Mouse (Mus musculus): ENCODE data around the gene Lrrc32. TPM values are rescaled to one million over a fixed set of nuclear protein-coding genes. Genes with fewer than 3 reads are reported as not detected.
A peak's percentile ranks its signal among the peaks of the same experiment; 100 is the strongest.

Gene Lrrc32
- polyA plus RNA-seq, 1 experiment from 2014 or later, result 5.2 TPM

- ATAC-seq (replicated peaks; ENCODE audit: low FRiP score), result no peak
- Histone ChIP-seq H3K4me1 (replicated peaks; ENCODE audit: control insufficient read depth, insufficient read depth, low read length) (no peaks in the 10 kb centered on the region), H3K4me3 (ENCODE audit: low read depth, low read length) (no peak overlapping the region), H3K27me3 (ENCODE audit: control insufficient read depth, insufficient read depth, low read length) (no peaks in the 10 kb centered on the region), H3K9me3 (ENCODE audit: control insufficient read depth, low read length) (no peaks in the 10 kb centered on the region), H3K4me2 (ENCODE audit: low read depth, low read length, severe bottlenecking) (no peak overlapping the region), H3K9ac (ENCODE audit: low read length) (no peak overlapping the region), H3K36me3 (ENCODE audit: control insufficient read depth, insufficient read depth, low read length) (no peaks in the 10 kb centered on the region), H3K27ac (ENCODE audit: low read depth, low read length) (no peak overlapping the region)
- 74% methylated on average over 3 of the region's 3 CpGs for WGBS
- DNase-seq (ENCODE audit: low spot score), result no peak
These were observed 20.0 kb upstream of the Lrrc32 start for GRCm38 (mm10) chr7:98469089-98469488.

DNA sequence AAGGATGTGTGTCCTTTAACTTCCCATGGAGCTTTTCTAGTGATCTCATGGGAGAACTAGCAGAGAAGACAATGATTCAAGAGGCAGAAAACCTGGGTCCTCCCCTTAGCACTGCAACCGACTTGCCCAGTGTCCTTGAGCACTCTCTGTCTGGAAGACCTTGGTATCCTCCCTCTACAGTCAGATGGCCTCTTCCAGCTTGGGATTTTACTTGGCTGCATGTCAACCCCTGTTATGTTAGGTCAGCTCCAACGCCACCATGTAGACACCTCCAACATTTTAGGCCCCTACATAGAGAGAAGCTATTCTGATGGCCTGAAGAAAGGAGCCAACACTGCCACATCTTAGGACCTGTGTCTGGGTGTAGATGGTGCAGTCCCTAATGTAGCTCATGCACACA, 16.6 kb upstream of the Lrrc32 start:
- Histone ChIP-seq H3K4me3 (ENCODE audit: low read depth, low read length) (no peak overlapping the region), H3K36me3 (ENCODE audit: control insufficient read depth, insufficient read depth, low read length) (no peaks in the 10 kb centered on the region), H3K4me1 (replicated peaks; ENCODE audit: control insufficient read depth, insufficient read depth, low read length) (no peaks in the 10 kb centered on the region), H3K27me3 (ENCODE audit: control insufficient read depth, insufficient read depth, low read length) (no peaks in the 10 kb centered on the region), H3K9ac (ENCODE audit: low read length) (no peak overlapping the region), H3K9me3 (ENCODE audit: control insufficient read depth, low read length) (no peaks in the 10 kb centered on the region), H3K4me2 (ENCODE audit: low read depth, low read length, severe bottlenecking) (no peak overlapping the region), H3K27ac (ENCODE audit: low read depth, low read length) (no peak overlapping the region)
- whole genome bisulfite sequencing, result 92% methylated on average over 2 of the region's 2 CpGs
- ATAC-seq (replicated peaks; ENCODE audit: low FRiP score) (no peak), DNase-seq (ENCODE audit: low spot score) (no peak)

DNA sequence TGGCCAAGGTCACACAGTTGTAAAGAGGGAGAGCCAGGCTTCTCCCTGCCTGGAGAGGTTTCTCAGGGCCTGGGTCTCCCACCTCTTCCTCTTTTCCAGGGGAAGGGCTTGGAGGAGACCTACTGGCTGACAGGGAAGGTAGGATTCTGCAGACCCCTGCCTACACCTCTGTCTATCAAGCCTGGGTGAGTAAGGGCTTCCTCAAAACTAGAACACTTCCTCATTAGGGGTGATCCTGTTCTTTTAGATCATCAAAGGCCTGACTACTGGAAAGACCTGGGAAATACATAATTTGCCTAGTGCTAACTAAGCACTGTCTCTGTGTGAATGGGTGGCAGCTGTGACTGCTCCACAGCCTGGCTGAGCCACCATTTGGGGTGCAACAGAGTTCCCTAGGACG, 14.5 kb upstream of the Lrrc32 start:
- Histone ChIP-seq H3K36me3 (ENCODE audit: control insufficient read depth, insufficient read depth, low read length) (no peaks in the 10 kb centered on the region), H3K4me1 (replicated peaks; ENCODE audit: control insufficient read depth, insufficient read depth, low read length) (no peaks in the 10 kb centered on the region), H3K9me3 (ENCODE audit: control insufficient read depth, low read length) (no peaks in the 10 kb centered on the region), H3K27me3 (ENCODE audit: control insufficient read depth, insufficient read depth, low read length) (no peaks in the 10 kb centered on the region), H3K4me2 (ENCODE audit: low read depth, low read length, severe bottlenecking) (no peak overlapping the region), H3K27ac (ENCODE audit: low read depth, low read length) (no peak overlapping the region), H3K9ac (ENCODE audit: low read length) (no peak overlapping the region), H3K4me3 (ENCODE audit: low read depth, low read length) (no peak overlapping the region)
- DNase-seq (ENCODE audit: low spot score) (no peak), ATAC-seq (replicated peaks; ENCODE audit: low FRiP score) (no peak)
- WGBS, result 74% methylated on average over 1 of the region's 1 CpGs

- H3K4me3 ChIP-seq (ENCODE audit: low read depth, low read length), result no peak overlapping the region
- H3K9ac ChIP-seq (ENCODE audit: low read length), result no peak overlapping the region
- no peak for DNase-seq (ENCODE audit: low spot score)
- 88% methylated on average over 4 of the region's 4 CpGs for WGBS
- H3K4me2 ChIP-seq (ENCODE audit: low read depth, low read length, severe bottlenecking), result no peak overlapping the region
- H3K27ac ChIP-seq (ENCODE audit: low read depth, low read length), result no peak overlapping the region
- no peaks in the 10 kb centered on the region for H3K4me1 ChIP-seq (replicated peaks; ENCODE audit: control insufficient read depth, insufficient read depth, low read length)
- no peaks in the 10 kb centered on the region for H3K27me3 ChIP-seq (ENCODE audit: control insufficient read depth, insufficient read depth, low read length)
- no peaks in the 10 kb centered on the region for H3K36me3 ChIP-seq (ENCODE audit: control insufficient read depth, insufficient read depth, low read length)
- no peaks in the 10 kb centered on the region for H3K9me3 ChIP-seq (ENCODE audit: control insufficient read depth, low read length)
- ATAC-seq (replicated peaks; ENCODE audit: low FRiP score), result no peak
These were observed 11.9 kb upstream of the Lrrc32 start for GRCm38 (mm10) chr7:98477153-98477552.

DNA sequence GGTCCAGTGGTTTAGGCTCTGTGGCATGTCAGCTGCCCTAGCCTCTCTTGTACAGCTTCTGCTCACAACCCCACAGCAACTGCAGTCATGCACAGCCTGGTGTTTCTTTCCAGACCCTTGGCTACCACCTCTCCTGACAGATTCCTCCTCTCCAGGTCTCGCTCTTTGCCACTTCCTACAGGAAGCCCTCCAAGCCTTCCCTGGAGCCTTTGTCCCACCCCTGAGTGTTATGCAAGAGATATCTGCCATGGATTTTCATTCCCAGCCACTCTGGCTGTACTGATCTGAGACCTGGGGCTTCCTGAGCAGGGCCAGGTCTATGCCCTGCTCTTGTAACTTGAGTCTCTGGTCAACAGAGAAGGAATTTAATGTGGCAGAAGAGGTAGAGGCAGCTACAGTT, 8.6 kb upstream of the Lrrc32 start:
- no peak for DNase-seq (ENCODE audit: low spot score)
- 89% methylated on average over 1 of the region's 1 CpGs for WGBS
- Histone ChIP-seq H3K27ac (ENCODE audit: low read depth, low read length) (no peak overlapping the region), H3K36me3 (ENCODE audit: control insufficient read depth, insufficient read depth, low read length) (no peaks in the 10 kb centered on the region), H3K4me2 (ENCODE audit: low read depth, low read length, severe bottlenecking) (no peak overlapping the region), H3K4me3 (ENCODE audit: low read depth, low read length) (no peak overlapping the region), H3K4me1 (replicated peaks; ENCODE audit: control insufficient read depth, insufficient read depth, low read length) (no peaks in the 10 kb centered on the region), H3K9me3 (ENCODE audit: control insufficient read depth, low read length) (no peaks in the 10 kb centered on the region), H3K9ac (ENCODE audit: low read length) (no peak overlapping the region), H3K27me3 (ENCODE audit: control insufficient read depth, insufficient read depth, low read length) (no peaks in the 10 kb centered on the region)
- no peak for ATAC-seq (replicated peaks; ENCODE audit: low FRiP score)

DNA sequence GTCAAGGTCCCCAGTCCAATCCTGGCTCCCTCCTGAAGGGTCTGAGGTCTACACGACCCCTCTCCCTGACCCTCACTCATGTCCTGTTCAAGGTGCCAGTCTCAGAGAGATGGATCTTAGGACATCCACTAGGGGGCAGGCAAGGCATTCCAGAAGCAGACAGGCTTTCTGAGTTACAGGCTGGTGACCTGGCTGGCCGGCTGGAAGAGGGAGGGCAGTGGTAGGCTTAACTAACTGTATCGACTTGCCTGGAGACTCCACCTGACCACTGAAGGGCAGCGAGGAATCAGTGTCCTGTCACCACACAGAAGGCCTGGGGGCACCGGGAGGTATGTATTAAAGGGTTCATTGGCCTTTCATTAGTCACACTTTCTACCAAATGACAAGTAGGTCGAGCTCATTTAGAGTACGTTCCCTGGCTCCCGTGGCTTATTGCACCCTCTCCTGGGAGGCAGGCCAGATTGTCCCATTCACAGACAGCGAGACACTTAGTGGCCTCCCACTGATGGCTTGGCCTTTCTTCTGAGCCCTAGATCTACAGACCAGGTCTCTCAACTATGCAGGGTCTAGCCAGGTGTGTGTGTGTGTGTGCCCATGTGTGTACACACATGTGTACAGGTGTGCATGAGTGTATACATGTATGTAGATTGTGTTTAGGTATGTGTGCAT, 7.9 kb upstream of the Lrrc32 start:
- ATAC-seq (replicated peaks; ENCODE audit: low FRiP score), result peak; percentile 72
- Histone ChIP-seq H3K4me1 (replicated peaks; ENCODE audit: control insufficient read depth, insufficient read depth, low read length) (no peaks in the 10 kb centered on the region), H3K36me3 (ENCODE audit: control insufficient read depth, insufficient read depth, low read length) (no peaks in the 10 kb centered on the region), H3K4me3 (ENCODE audit: low read depth, low read length) (no peak overlapping the region), H3K9me3 (ENCODE audit: control insufficient read depth, low read length) (no peaks in the 10 kb centered on the region), H3K27me3 (ENCODE audit: control insufficient read depth, insufficient read depth, low read length) (no peaks in the 10 kb centered on the region), H3K4me2 (ENCODE audit: low read depth, low read length, severe bottlenecking) (no peak overlapping the region), H3K9ac (ENCODE audit: low read length) (no peak overlapping the region), H3K27ac (ENCODE audit: low read depth, low read length) (no peak overlapping the region)
- WGBS, result 21% methylated on average over 9 of the region's 9 CpGs
- DNase-seq (ENCODE audit: low spot score), result peak; percentile 87

- no peak overlapping the region for H3K4me2 ChIP-seq (ENCODE audit: low read depth, low read length, severe bottlenecking)
- H3K4me3 ChIP-seq (ENCODE audit: low read depth, low read length), result no peak overlapping the region
- H3K36me3 ChIP-seq (ENCODE audit: control insufficient read depth, insufficient read depth, low read length), result no peaks in the 10 kb centered on the region
- 84% methylated on average over 8 of the region's 8 CpGs for WGBS
- no peak overlapping the region for H3K27ac ChIP-seq (ENCODE audit: low read depth, low read length)
- ATAC-seq (replicated peaks; ENCODE audit: low FRiP score) (no peak), DNase-seq (ENCODE audit: low spot score) (no peak)
- no peaks in the 10 kb centered on the region for H3K27me3 ChIP-seq (ENCODE audit: control insufficient read depth, insufficient read depth, low read length)
- H3K4me1 ChIP-seq (replicated peaks; ENCODE audit: control insufficient read depth, insufficient read depth, low read length), result no peaks in the 10 kb centered on the region
- no peaks in the 10 kb centered on the region for H3K9me3 ChIP-seq (ENCODE audit: control insufficient read depth, low read length)
- H3K9ac ChIP-seq (ENCODE audit: low read length), result no peak overlapping the region
These were observed 7.2 kb upstream of the Lrrc32 start for GRCm38 (mm10) chr7:98481861-98482260.

GRCm38 (mm10) chr7:98482551-98483267, 6.4 kb upstream of the Lrrc32 start:
- ATAC-seq (replicated peaks; ENCODE audit: low FRiP score) (no peak), DNase-seq (ENCODE audit: low spot score) (no peak)
- Histone ChIP-seq H3K36me3 (ENCODE audit: control insufficient read depth, insufficient read depth, low read length) (no peaks in the 10 kb centered on the region), H3K27ac (ENCODE audit: low read depth, low read length) (no peak overlapping the region), H3K4me1 (replicated peaks; ENCODE audit: control insufficient read depth, insufficient read depth, low read length) (no peaks in the 10 kb centered on the region), H3K4me3 (ENCODE audit: low read depth, low read length) (no peak overlapping the region), H3K9me3 (ENCODE audit: control insufficient read depth, low read length) (no peaks in the 10 kb centered on the region), H3K4me2 (ENCODE audit: low read depth, low read length, severe bottlenecking) (no peak overlapping the region), H3K9ac (ENCODE audit: low read length) (no peak overlapping the region), H3K27me3 (ENCODE audit: control insufficient read depth, insufficient read depth, low read length) (no peaks in the 10 kb centered on the region)
- 61% methylated on average over 12 of the region's 12 CpGs for WGBS

DNA sequence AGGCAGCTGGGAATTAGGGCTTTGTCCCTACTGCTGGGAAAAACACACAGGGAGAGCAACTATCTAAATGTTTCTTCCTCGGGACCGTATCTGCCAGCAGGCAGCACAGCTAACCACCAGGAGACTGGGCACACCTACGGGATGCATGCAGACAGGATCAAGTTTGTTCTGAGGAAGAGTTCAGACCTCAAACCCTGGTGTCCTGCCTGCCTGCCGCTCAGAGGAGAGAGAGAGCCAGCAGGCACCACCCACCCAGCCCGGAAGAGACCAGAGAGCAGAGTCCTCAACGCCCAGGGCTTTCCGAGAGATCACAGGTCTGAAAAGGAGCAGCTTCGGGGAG, 5.8 kb upstream of the Lrrc32 start:
- H3K27ac ChIP-seq (ENCODE audit: low read depth, low read length), result no peak overlapping the region
- 43% methylated on average over 8 of the region's 8 CpGs for WGBS
- ATAC-seq (replicated peaks; ENCODE audit: low FRiP score) (no peak), DNase-seq (ENCODE audit: low spot score) (no peak)
- H3K4me3 ChIP-seq (ENCODE audit: low read depth, low read length), result no peak overlapping the region
- no peaks in the 10 kb centered on the region for H3K4me1 ChIP-seq (replicated peaks; ENCODE audit: control insufficient read depth, insufficient read depth, low read length)
- no peaks in the 10 kb centered on the region for H3K27me3 ChIP-seq (ENCODE audit: control insufficient read depth, insufficient read depth, low read length)
- no peaks in the 10 kb centered on the region for H3K9me3 ChIP-seq (ENCODE audit: control insufficient read depth, low read length)
- no peaks in the 10 kb centered on the region for H3K36me3 ChIP-seq (ENCODE audit: control insufficient read depth, insufficient read depth, low read length)
- no peak overlapping the region for H3K9ac ChIP-seq (ENCODE audit: low read length)
- no peak overlapping the region for H3K4me2 ChIP-seq (ENCODE audit: low read depth, low read length, severe bottlenecking)

Measured in forebrain, embryonic 11.5 days (tissue).